Mouse (Mus musculus): Measurements from ENCODE around the gene Shc1.

DNA sequence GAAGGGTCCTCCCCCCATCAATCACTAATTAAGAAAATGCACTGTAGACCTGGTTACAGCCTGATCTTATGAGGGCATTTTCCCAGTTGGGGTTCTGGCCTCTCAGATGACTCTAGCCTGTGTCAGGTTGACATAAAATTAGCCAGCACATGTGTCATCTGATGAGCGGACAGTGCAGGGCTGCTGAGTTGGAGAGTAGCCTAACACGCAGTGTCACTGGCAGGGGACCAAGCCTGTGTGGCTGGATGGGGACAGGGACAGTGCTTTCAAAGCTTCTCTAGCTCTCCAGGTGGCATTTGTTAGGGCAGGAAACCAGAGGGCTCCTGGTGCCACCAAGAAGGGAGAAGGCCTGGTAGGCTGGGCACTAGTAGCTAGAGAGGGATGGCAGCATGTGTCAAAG, 22.4 kb downstream of the Shc1 start:
- TF ChIP-seq CTCF (IDR thresholded peaks at IDR 0.05; ENCODE audit: borderline replicate concordance, extremely low read depth, insufficient read depth, insufficient read length) = no peak
- no peak for TF ChIP-seq POLR2A (IDR thresholded peaks at IDR 0.05; ENCODE audit: borderline replicate concordance, extremely low read depth, insufficient read depth, insufficient read length, poor library complexity, severe bottlenecking)

Measured in brain, embryonic 14.5 days (tissue).